Mouse (Mus musculus): ENCODE data around the gene Cit. TPM values are rescaled to one million over a fixed set of nuclear protein-coding genes. Genes with fewer than 3 reads are reported as not detected.

Gene Cit
- polyA plus RNA-seq, 1 experiment from 2014 or later = 58.4 TPM

DNA sequence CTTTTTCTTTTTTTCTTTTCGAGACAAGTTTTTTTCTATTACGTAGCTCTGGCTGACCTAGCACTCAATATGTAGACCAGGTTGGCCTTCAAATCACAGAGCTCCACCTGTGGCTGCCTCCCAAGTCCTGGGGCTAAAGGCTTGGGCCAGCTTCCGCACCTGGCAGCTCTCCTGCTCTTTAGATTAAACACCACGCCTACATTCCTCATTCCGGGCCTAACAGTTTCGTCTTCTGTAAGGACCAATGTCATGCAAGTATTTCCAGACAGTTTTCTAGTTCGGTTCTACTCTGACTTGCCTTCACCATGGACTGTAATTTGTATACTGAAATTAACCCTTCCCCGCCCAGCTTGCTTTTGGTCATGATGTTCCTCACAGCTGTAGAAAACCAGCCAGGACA is 2.1 kb downstream of the Cit start:
- Histone ChIP-seq H3K9ac (ENCODE audit: low read depth, low read length) (no peak overlapping the region), H3K4me1 (replicated peaks; ENCODE audit: control insufficient read depth, insufficient read depth, low read length) (peaks cover 18% of the 10 kb centered on the region), H3K36me3 (ENCODE audit: control insufficient read depth, insufficient read depth, low read length) (peaks cover 20% of the 10 kb centered on the region), H3K27ac (ENCODE audit: low read depth, low read length) (no peak overlapping the region), H3K4me2 (no peak overlapping the region), H3K9me3 (ENCODE audit: control insufficient read depth, low read length) (no peaks in the 10 kb centered on the region), H3K4me3 (ENCODE audit: low read depth, low read length) (no peak overlapping the region), H3K27me3 (replicated peaks; ENCODE audit: control insufficient read depth, insufficient read depth, low read length) (no peaks in the 10 kb centered on the region)
- DNase-seq (ENCODE audit: low spot score) (no peak), ATAC-seq (replicated peaks; ENCODE audit: low FRiP score) (no peak)
- 88% methylated on average over 8 of the region's 8 CpGs for WGBS

DNA sequence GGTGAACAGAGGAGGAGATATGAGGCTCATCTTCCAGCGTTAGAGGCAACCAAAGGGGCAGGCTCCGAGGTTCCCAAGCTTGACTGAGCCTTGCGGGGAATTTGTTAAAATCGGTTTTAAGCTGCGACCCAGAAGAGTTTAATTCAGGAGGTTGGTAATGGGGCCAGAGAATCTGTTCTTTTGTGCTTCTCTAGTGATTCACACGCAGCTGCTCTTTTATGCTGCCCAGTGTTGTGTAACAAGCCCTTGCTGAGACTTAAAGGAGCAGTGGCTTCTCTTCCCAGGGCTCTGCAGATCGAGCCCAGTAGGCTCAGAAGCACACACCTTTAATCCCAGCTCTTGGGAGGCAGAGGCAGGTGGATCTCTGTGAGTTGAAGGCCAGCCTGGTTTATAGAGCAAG is 3.4 kb downstream of the Cit start:
- Histone ChIP-seq H3K4me1 (replicated peaks; ENCODE audit: control insufficient read depth, insufficient read depth, low read length) (peaks cover 18% of the 10 kb centered on the region), H3K36me3 (ENCODE audit: control insufficient read depth, insufficient read depth, low read length) (peaks cover 28% of the 10 kb centered on the region), H3K27ac (ENCODE audit: low read depth, low read length) (no peak overlapping the region), H3K27me3 (replicated peaks; ENCODE audit: control insufficient read depth, insufficient read depth, low read length) (no peaks in the 10 kb centered on the region), H3K9ac (ENCODE audit: low read depth, low read length) (no peak overlapping the region), H3K4me2 (no peak overlapping the region), H3K9me3 (ENCODE audit: control insufficient read depth, low read length) (no peaks in the 10 kb centered on the region), H3K4me3 (ENCODE audit: low read depth, low read length) (no peak overlapping the region)
- no peak for DNase-seq (ENCODE audit: low spot score)
- 96% methylated on average over 7 of the region's 7 CpGs for WGBS
- no peak for ATAC-seq (replicated peaks; ENCODE audit: low FRiP score)

DNA sequence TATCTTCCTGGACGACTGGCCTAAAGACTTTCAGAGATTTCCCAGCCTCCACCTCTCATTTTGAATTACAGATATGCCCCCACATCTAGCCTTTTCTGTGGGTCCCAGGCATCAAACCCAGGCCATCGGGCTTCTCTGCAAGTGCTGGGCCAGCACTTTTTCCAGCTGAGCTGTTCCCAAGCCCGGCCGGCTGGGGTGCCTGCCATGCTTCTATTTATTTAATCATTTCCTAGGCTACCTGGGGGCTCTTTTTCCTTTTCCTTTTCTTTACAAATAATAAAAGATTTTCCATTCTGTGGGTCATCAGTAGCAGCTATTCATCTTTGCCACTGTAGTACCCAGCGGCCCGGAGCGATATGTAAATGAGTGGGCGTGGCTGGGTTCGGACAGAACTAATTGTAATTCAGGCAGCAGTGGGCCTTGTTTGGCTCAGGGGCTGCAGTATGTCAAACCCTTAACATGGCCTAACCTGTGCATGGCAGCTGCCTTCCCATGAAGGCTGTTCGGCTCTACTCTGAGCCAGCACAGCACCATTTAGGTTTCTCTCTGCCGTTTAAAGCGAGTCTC is 4.3 kb downstream of the Cit start:
- 90% methylated on average over 12 of the region's 12 CpGs for WGBS
- Histone ChIP-seq H3K27me3 (replicated peaks; ENCODE audit: control insufficient read depth, insufficient read depth, low read length) (no peaks in the 10 kb centered on the region), H3K9ac (ENCODE audit: low read depth, low read length) (no peak overlapping the region), H3K4me1 (replicated peaks; ENCODE audit: control insufficient read depth, insufficient read depth, low read length) (peaks cover 14% of the 10 kb centered on the region), H3K27ac (ENCODE audit: low read depth, low read length) (no peak overlapping the region), H3K4me2 (no peak overlapping the region), H3K4me3 (ENCODE audit: low read depth, low read length) (no peak overlapping the region), H3K9me3 (ENCODE audit: control insufficient read depth, low read length) (no peaks in the 10 kb centered on the region), H3K36me3 (ENCODE audit: control insufficient read depth, insufficient read depth, low read length) (peaks cover 37% of the 10 kb centered on the region)
- DNase-seq (ENCODE audit: low spot score) (no peak), ATAC-seq (replicated peaks; ENCODE audit: low FRiP score) (no peak)

DNA sequence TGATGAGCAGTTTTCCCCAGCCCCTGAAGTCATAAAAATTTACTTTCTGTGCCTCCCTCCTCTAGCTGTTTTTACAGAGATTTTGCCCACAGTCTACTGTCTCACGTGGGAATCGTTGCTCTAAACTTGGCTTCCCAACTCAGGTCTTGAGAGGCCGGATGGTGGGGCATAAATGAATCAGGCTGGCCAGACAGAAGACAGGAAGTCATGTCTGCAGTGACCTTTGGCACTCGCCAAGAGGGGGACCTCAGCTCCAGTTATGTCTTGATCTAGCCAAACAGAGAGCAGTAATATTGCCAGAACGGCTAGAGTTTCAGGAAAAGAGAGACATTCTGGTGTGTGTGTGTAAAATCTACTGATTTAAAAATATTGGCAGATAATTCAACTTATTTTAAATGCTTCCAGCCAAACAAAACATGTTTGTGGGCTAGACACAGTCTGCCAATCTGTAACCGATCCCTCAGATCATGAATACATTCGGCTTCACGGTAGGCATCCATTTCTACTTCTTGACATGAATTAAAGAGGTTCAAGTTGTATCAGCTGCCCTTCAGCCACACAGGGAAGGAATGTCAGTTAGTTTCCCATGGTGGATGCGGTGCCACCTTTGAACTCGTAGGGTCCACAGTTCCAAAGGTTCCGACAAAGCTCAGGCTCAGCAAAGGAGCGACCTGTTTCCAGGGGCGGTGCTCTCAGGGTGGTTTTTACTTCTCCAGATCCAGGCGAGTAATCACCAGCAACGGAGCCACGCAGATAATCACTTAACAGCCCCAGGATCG is 5.4 kb downstream of the Cit start:
- no peaks in the 10 kb centered on the region for H3K27me3 ChIP-seq (replicated peaks; ENCODE audit: control insufficient read depth, insufficient read depth, low read length)
- peaks cover 39% of the 10 kb centered on the region for H3K36me3 ChIP-seq (ENCODE audit: control insufficient read depth, insufficient read depth, low read length)
- H3K4me1 ChIP-seq (replicated peaks; ENCODE audit: control insufficient read depth, insufficient read depth, low read length) = peaks cover 14% of the 10 kb centered on the region
- 85% methylated on average over 17 of the region's 17 CpGs for WGBS
- no peaks in the 10 kb centered on the region for H3K9me3 ChIP-seq (ENCODE audit: control insufficient read depth, low read length)
- DNase-seq (ENCODE audit: low spot score) (no peak), ATAC-seq (replicated peaks; ENCODE audit: low FRiP score) (no peak)
- no peak overlapping the region for H3K4me2 ChIP-seq
- no peak overlapping the region for H3K9ac ChIP-seq (ENCODE audit: low read depth, low read length)
- no peak overlapping the region for H3K4me3 ChIP-seq (ENCODE audit: low read depth, low read length)
- no peak overlapping the region for H3K27ac ChIP-seq (ENCODE audit: low read depth, low read length)

DNA sequence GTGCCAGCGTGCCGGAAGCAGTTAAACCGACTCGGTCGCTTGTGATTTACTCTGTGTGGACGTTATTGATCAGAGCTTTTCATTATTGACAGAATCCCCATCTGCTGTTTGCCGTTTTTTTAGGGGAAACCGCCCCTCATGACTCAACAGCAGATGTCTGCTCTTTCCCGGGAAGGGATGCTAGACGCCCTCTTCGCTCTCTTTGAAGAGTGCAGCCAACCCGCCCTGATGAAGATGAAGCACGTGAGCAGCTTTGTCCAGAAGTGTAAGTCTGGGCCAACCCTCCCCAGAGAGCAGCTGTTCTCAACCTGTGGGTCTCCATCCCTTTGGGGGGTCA is 5.9 kb downstream of the Cit start:
- Histone ChIP-seq H3K9me3 (ENCODE audit: control insufficient read depth, low read length) (no peaks in the 10 kb centered on the region), H3K4me1 (replicated peaks; ENCODE audit: control insufficient read depth, insufficient read depth, low read length) (peaks cover 11% of the 10 kb centered on the region), H3K36me3 (ENCODE audit: control insufficient read depth, insufficient read depth, low read length) (peaks cover 42% of the 10 kb centered on the region), H3K4me2 (0 out of 2 replicates have a peak overlapping the region, but pooled peaks have one; percentile 14), H3K27ac (ENCODE audit: low read depth, low read length) (no peak overlapping the region), H3K9ac (ENCODE audit: low read depth, low read length) (no peak overlapping the region), H3K27me3 (replicated peaks; ENCODE audit: control insufficient read depth, insufficient read depth, low read length) (no peaks in the 10 kb centered on the region), H3K4me3 (ENCODE audit: low read depth, low read length) (no peak overlapping the region)
- ATAC-seq (replicated peaks; ENCODE audit: low FRiP score) = no peak
- DNase-seq (ENCODE audit: low spot score) = no peak
- 77% methylated on average over 13 of the region's 13 CpGs for WGBS

DNA sequence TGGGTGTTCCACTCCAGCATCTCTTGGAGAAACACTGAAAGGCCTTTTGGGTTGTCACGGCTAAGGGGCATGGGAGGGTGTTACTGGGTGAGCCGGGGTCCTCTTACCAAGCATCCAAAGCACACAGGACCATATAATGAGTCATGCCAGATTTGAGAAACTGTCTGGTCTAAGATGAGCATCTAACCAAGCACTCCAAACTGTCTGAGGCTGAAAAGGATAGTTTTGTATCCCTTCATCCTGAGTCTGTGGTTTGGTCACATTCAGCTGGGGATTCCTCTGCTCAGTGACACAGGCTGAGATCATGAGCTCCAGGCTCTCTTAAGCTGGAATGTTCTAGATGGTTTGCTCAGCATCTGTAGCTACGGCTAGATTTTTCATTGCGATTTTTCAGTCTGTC is 7.4 kb downstream of the Cit start:
- H3K9ac ChIP-seq (ENCODE audit: low read depth, low read length) = no peak overlapping the region
- H3K4me1 ChIP-seq (replicated peaks; ENCODE audit: control insufficient read depth, insufficient read depth, low read length) = peaks cover 3% of the 10 kb centered on the region; the same call in 1 of the 2 replicates

DNA sequence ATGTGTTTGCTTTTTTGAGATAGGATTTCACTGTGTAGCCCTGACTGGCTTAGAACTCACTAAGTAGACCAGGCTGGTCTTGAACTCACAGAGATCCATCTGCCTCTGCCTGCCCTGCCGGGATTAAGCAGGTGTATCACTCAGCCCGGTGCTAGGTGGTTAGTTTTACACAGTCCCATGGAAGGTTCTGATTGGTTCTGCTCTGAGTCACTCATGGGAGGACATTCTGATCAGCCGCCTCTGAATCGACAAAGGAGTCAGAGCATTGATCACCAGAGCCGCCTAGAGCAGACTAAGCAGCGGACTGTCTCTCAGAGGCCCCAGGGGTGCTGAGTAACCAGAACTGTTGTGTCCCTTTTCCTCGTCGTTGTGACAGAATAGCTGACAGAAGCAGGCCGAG is 8.6 kb downstream of the Cit start:
- WGBS = 88% methylated on average over 9 of the region's 9 CpGs

More for the DNA sequence above, 7.4 kb downstream of the Cit start:
- WGBS = 91% methylated on average over 4 of the region's 4 CpGs
- Histone ChIP-seq H3K36me3 (ENCODE audit: control insufficient read depth, insufficient read depth, low read length) (peaks cover 49% of the 10 kb centered on the region), H3K9me3 (ENCODE audit: control insufficient read depth, low read length) (no peaks in the 10 kb centered on the region), H3K4me3 (ENCODE audit: low read depth, low read length) (no peak overlapping the region), H3K27me3 (replicated peaks; ENCODE audit: control insufficient read depth, insufficient read depth, low read length) (no peaks in the 10 kb centered on the region), H3K27ac (ENCODE audit: low read depth, low read length) (no peak overlapping the region), H3K4me2 (no peak overlapping the region)
- ATAC-seq (replicated peaks; ENCODE audit: low FRiP score) = no peak
- no peak for DNase-seq (ENCODE audit: low spot score)

DNA sequence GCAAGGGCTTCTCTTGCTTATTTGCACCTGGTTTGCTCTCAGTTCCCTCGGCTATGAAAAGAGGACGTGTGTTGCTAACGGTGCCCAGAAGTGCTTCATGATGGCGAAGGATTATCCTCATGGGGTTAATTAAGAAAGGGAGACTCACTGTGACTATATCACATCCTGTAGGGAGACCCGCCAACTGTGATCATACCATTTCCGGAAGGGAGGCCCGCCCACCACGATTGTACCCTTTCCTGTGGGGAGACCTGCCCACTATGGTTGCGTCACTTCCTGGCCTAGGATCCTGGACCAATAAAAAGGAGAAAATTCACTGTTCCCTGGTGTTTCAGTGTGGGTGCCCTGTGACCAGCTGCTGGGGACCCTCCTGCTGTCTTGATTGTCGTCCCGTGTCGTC is 9.3 kb downstream of the Cit start:
- H3K9ac ChIP-seq (ENCODE audit: low read depth, low read length) = no peak overlapping the region
- DNase-seq (ENCODE audit: low spot score) = no peak
- peaks cover 42% of the 10 kb centered on the region for H3K36me3 ChIP-seq (ENCODE audit: control insufficient read depth, insufficient read depth, low read length)
- no peak for ATAC-seq (replicated peaks; ENCODE audit: low FRiP score)
- H3K4me1 ChIP-seq (replicated peaks; ENCODE audit: control insufficient read depth, insufficient read depth, low read length) = peaks cover 3% of the 10 kb centered on the region; the same call in 1 of the 2 replicates
- H3K4me2 ChIP-seq = no peak overlapping the region
- WGBS = 76% methylated on average over 12 of the region's 12 CpGs
- no peaks in the 10 kb centered on the region for H3K27me3 ChIP-seq (replicated peaks; ENCODE audit: control insufficient read depth, insufficient read depth, low read length)
- H3K27ac ChIP-seq (ENCODE audit: low read depth, low read length) = no peak overlapping the region
- H3K9me3 ChIP-seq (ENCODE audit: control insufficient read depth, low read length) = no peaks in the 10 kb centered on the region
- H3K4me3 ChIP-seq (ENCODE audit: low read depth, low read length) = no peak overlapping the region

More for the DNA sequence above, 8.6 kb downstream of the Cit start:
- peaks cover 44% of the 10 kb centered on the region for H3K36me3 ChIP-seq (ENCODE audit: control insufficient read depth, insufficient read depth, low read length)
- no peaks in the 10 kb centered on the region for H3K9me3 ChIP-seq (ENCODE audit: control insufficient read depth, low read length)
- no peak overlapping the region; the same call in 1 of the 2 replicates for H3K27ac ChIP-seq (ENCODE audit: low read depth, low read length)
- no peaks in the 10 kb centered on the region for H3K27me3 ChIP-seq (replicated peaks; ENCODE audit: control insufficient read depth, insufficient read depth, low read length)
- H3K9ac ChIP-seq (ENCODE audit: low read depth, low read length) = no peak overlapping the region
- H3K4me3 ChIP-seq (ENCODE audit: low read depth, low read length) = no peak overlapping the region
- H3K4me2 ChIP-seq = no peak overlapping the region
- DNase-seq (ENCODE audit: low spot score) (no peak), ATAC-seq (replicated peaks; ENCODE audit: low FRiP score) (no peak)
- H3K4me1 ChIP-seq (replicated peaks; ENCODE audit: control insufficient read depth, insufficient read depth, low read length) = peaks cover 3% of the 10 kb centered on the region; the same call in 1 of the 2 replicates

DNA sequence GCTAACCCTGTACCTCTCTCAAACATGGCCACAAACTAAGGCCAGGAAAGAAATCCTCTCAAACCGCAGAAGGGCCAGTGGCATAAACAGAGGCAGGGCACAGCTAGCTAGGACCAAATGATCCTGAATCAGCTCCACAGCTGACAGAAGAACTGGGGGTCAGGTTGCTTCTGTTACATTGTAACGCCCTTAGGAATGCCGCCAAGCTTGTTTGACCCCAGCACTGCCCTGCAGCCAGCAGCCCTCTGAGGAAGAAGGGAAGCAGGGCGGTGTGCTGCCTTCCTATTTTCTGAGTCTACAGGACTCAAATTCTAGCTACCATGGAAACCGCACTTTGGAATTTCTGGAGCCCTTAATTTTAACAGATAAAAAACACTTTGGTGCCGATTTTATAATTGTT is 13.6 kb downstream of the Cit start:
- no peak overlapping the region for H3K4me3 ChIP-seq (ENCODE audit: low read depth, low read length)
- peaks cover 37% of the 10 kb centered on the region for H3K36me3 ChIP-seq (ENCODE audit: control insufficient read depth, insufficient read depth, low read length)
- H3K27ac ChIP-seq (ENCODE audit: low read depth, low read length) = no peak overlapping the region
- H3K4me2 ChIP-seq = no peak overlapping the region
- no peak for ATAC-seq (replicated peaks; ENCODE audit: low FRiP score)
- H3K9ac ChIP-seq (ENCODE audit: low read depth, low read length) = no peak overlapping the region
- H3K27me3 ChIP-seq (replicated peaks; ENCODE audit: control insufficient read depth, insufficient read depth, low read length) = no peaks in the 10 kb centered on the region
- 77% methylated on average over 6 of the region's 6 CpGs for WGBS
- no peak for DNase-seq (ENCODE audit: low spot score)
- no peaks in the 10 kb centered on the region for H3K4me1 ChIP-seq (replicated peaks; ENCODE audit: control insufficient read depth, insufficient read depth, low read length)
- H3K9me3 ChIP-seq (ENCODE audit: control insufficient read depth, low read length) = no peaks in the 10 kb centered on the region
